Mouse (Mus musculus) heart, postnatal 0 days (tissue): Measurements from ENCODE around the gene Cpa1. TPM values are rescaled to one million over a fixed set of nuclear protein-coding genes. Genes with fewer than 3 reads are reported as not detected.

ENCODE experiments used
- ATAC-seq: fragments of 200-750 bp; cut with Nextera tagmentation; 2 replicates; pipeline ENCODE4 v1.8.0; 2017; ENCODE audit warnings: low read depth, moderate number of reproducible peaks, moderate library complexity; ENCODE audit not compliant: insufficient read depth
- DNase-seq: peaks from one replicate; pipeline ENCODE4 v3.0.0-alpha.2; 2016; ENCODE audit warnings: low spot score
- H3K27ac ChIP-seq: fragments of 300-500 bp; sonication (generic); 2 replicates; pipeline ENCODE4 v1.5.1; 2014; ENCODE audit warnings: low read depth, mild to moderate bottlenecking
- H3K27me3 ChIP-seq: fragments of 300-500 bp; sonication (generic); 2 replicates; pipeline ENCODE4 v1.6.1; 2014; ENCODE audit warnings: low read length, mixed read lengths; ENCODE audit not compliant: control insufficient read depth, insufficient read depth
- H3K36me3 ChIP-seq: fragments of 300-500 bp; sonication (generic); replicated peaks from 2 replicates; pipeline ENCODE4 v1.6.1; 2014; ENCODE audit warnings: low read length, mixed read lengths; ENCODE audit not compliant: control insufficient read depth, insufficient read depth
- H3K4me1 ChIP-seq: fragments of 300-500 bp; sonication (generic); 2 replicates; pipeline ENCODE4 v1.6.1; 2014; ENCODE audit warnings: antibody characterized with exemption; ENCODE audit not compliant: control insufficient read depth, insufficient read depth
- H3K4me2 ChIP-seq: fragments of 300-500 bp; sonication (generic); 2 replicates; pipeline ENCODE4 v1.6.1; 2014; ENCODE audit warnings: low read depth, mild to moderate bottlenecking, low read length, moderate library complexity
- H3K4me3 ChIP-seq: fragments of 300-500 bp; sonication (generic); 2 replicates; pipeline ENCODE4 v1.5.1; 2014; ENCODE audit warnings: low read depth, low read length
- H3K9ac ChIP-seq: fragments of 300-500 bp; sonication (generic); replicated peaks from 2 replicates; pipeline ENCODE4 v1.6.1; 2014; ENCODE audit warnings: low read depth, low read length, mixed read lengths
- H3K9me3 ChIP-seq: fragments of 300-500 bp; sonication (generic); replicated peaks from 2 replicates; pipeline ENCODE4 v1.6.1; 2016; ENCODE audit warnings: low read length; ENCODE audit not compliant: control insufficient read depth
- CTCF ChIP-seq: IDR thresholded peaks from 2 replicates; pipeline ENCODE4 v1.5.1; 2016; ENCODE audit warnings: antibody characterized with exemption, control low read depth, low read depth
- EP300 ChIP-seq: IDR thresholded peaks from 2 replicates; pipeline ENCODE4 v1.6.1; 2016; ENCODE audit warnings: antibody characterized with exemption, low read depth
- WGBS: fragments of 180-500 bp; shearing (Covaris S2); extraction: QIAGEN DNeasy Blood & Tissue Kit; methylation state at CpG from one replicate; pipeline ENCODE4 v1.1.7; 2014; 5-methylcytosine and 5-hydroxymethylcytosine counted together
- polyA plus RNA-seq: library from polyadenylated mRNA; unstranded; fragments of >200 nt; fragmentation: Nextera tagmentation; extraction: Ambion mirVana; gene quantifications from 2 replicates; pipeline ENCODE4 v1.2.1, GENCODE M21; 2015
- total RNA-seq: library from RNA; depleted of rRNA; stranded (reverse); fragments of >200 nt; gene quantifications from 2 replicates; pipeline ENCODE4 v1.2.3, GENCODE M21; 2014; ENCODE audit warnings: low replicate concordance

The Cpa1 gene
- total and polyA plus RNA-seq, 2 experiments from 2014 or later = 4.4 to 11.5 TPM

DNA sequence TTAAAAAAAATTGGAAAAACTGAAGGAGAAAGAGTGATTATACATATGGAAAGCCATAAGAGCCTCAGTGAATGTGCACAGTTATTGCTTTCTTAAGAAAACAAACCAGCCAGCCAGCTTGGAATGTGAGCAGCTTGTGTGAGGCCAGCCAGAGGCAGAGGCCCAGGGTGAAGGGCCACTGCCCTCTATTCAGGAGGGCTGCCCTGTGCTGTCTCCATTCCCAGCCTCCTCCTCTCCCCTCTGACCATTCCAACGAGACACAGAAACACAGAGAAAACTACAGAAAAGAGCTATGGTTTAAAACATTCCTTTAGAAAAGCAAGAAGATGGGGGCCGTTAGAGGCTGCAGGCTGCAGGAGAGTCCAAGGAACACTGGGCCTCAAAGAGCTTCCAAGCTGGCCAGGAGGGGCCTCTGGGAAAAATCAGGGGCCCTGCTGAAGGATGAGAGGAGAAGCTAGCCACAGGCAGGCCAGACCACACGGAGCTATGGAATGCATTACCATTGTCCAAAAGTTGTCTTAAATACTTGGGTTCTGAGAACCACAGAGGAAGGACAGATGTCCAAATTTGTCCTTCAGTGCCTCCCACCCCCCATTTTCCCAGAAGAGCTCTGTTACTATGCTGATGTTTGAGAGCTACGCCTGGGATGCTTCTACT lies 2.7 kb upstream of the Cpa1 start:
- WGBS = 49% methylated on average over 4 of the region's 4 CpGs
- TF ChIP-seq CTCF (no peak), EP300 (no peak)
- Histone ChIP-seq H3K4me3 (no peak overlapping the region), H3K27me3 (no peaks in the 10 kb centered on the region), H3K36me3 (no peaks in the 10 kb centered on the region), H3K9ac (no peak overlapping the region), H3K4me2 (no peak overlapping the region), H3K9me3 (no peaks in the 10 kb centered on the region), H3K4me1 (0 out of 2 replicates have a peak, but pooled peaks cover 10% of the 10 kb centered on the region), H3K27ac (peak overlapping the region; percentile 1)
- no peak for DNase-seq
- ATAC-seq = no peak

DNA sequence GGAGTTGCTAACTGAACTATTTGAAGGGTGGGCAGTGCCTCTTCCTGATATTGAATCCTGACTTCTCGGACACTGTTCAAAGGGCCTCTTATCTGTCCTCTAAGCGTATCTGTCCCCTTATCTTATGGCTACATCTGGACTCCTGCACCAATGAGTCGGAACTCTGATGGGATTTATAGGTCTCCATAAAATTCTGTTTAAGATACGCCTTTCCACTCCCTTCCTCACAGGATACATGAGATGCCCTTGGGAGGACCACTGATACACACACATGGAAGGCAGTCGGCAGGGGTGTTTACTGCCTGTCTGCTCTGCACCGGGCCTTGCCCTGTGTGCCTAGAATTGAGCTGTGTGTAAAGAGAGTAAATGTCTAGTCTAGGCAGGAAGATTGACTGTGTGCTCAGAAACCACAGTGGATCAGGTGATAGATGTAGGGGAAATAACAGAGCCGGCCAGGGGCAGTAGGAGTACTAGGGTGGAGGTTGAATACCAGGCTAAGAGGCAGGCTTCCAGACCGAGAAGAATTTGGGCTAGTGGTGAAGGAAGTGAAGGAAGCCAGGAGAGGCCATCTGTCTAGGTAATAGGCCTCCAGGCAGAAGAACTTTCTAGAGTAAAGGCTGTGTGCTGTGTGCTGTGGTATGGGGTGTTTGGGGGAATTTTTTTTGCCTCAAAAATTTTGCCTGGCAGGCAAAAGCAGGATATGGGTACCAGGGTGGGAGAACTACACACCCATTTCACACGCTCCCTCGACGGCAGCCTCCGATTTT lies 4.9 kb downstream of the Cpa1 start:
- H3K4me2 ChIP-seq = no peak overlapping the region
- DNase-seq = no peak

DNA sequence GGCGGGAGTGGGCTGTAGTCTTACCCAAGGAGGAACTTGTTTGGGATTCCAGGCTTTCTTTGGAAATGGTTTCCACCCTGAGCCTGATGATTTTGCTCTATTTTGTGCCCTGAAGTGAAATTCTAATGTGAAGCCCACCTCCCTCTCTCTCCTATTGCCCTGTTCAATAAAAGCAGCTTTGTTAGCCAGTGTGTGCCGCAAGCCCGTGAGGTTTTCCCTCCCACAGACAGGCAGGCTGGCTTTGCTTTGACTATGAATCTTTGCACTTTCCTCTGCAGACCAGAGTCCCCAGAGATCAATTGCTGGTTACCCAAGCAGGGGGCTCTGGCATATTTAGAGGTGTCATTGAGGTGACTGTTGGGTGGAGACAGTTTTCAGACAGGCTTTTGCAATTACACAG lies 5.4 kb downstream of the Cpa1 start:
- TF ChIP-seq EP300 (no peak), CTCF (no peak)
- H3K4me3 ChIP-seq = no peak overlapping the region
- DNase-seq (no peak), ATAC-seq (no peak)
- no peak overlapping the region for H3K27ac ChIP-seq
- no peak overlapping the region for H3K9ac ChIP-seq
- H3K4me2 ChIP-seq = no peak overlapping the region
- no peaks in the 10 kb centered on the region for H3K36me3 ChIP-seq
- H3K4me1 ChIP-seq = peaks cover 6% of the 10 kb centered on the region
- 94% methylated on average over 3 of the region's 3 CpGs for WGBS
- no peaks in the 10 kb centered on the region for H3K27me3 ChIP-seq
- H3K9me3 ChIP-seq = no peaks in the 10 kb centered on the region

More for the DNA sequence above, 4.9 kb downstream of the Cpa1 start:
- H3K36me3 ChIP-seq = no peaks in the 10 kb centered on the region
- H3K4me3 ChIP-seq = no peak overlapping the region
- TF ChIP-seq EP300 = no peak
- TF ChIP-seq CTCF = no peak
- no peak overlapping the region for H3K9ac ChIP-seq
- H3K27me3 ChIP-seq = no peaks in the 10 kb centered on the region
- peaks cover under 1% of the 10 kb centered on the region; the same call in 1 of the 2 replicates for H3K4me1 ChIP-seq
- ATAC-seq = no peak
- H3K9me3 ChIP-seq = no peaks in the 10 kb centered on the region
- WGBS = 61% methylated on average over 12 of the region's 12 CpGs
- H3K27ac ChIP-seq = no peak overlapping the region

DNA sequence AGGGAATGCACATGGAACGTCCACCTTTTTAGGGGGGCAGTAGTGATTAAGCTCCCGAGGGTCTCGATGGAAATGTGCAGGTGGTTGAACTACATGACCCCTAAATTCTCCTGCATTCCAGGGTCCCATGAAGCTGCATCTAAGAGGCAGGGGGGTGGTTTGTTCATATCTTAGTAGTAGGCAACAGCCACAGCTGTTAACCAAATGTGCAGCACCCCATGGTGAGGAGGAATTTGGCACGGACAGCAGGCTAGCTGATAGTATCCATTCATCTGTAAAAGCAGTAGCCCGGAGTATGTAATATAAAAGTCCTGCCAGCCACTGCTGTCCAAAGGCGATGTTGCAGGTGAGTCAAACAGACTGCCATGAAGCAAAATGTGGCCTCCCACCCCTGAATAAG lies 6.4 kb downstream of the Cpa1 start:
- Histone ChIP-seq H3K27ac (no peak overlapping the region), H3K9ac (no peak overlapping the region), H3K9me3 (no peaks in the 10 kb centered on the region), H3K4me1 (peaks cover 10% of the 10 kb centered on the region), H3K27me3 (no peaks in the 10 kb centered on the region), H3K36me3 (no peaks in the 10 kb centered on the region), H3K4me3 (no peak overlapping the region), H3K4me2 (no peak overlapping the region)
- no peak for DNase-seq
- TF ChIP-seq EP300 (no peak), CTCF (no peak)
- 78% methylated on average over 6 of the region's 6 CpGs for WGBS
- no peak for ATAC-seq

DNA sequence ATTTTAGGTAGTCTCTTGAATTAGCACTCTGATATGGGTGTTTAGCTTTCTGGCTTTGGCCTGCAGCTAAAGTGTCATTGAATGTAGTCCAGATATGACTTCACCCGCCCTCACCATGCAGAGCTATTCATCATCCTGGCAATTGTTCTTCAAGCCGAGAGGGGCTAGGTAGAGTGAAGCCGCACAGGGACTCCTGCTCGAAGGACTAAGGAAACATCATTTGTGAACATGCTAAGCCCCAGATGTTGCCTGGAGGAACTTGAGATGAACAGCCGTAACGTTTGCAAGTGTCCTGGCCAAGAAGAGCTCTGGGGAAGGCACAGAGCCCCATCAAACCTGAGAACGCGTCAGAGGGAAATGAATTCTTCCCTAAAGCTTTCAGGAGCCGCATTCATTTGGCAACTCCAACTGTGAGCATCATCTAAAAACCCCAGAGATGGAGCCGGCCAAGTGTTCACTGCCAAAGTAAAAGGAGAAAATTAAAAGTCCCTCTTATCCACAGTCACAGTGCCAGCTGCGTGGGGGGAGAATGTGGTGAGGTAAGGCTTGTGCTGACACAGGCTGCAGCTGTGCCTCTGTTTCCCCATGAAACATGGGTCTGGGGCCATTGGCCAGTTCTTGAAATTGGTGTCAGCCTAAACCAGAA lies 10.8 kb downstream of the Cpa1 start:
- Histone ChIP-seq H3K27me3 (no peaks in the 10 kb centered on the region), H3K9ac (no peak overlapping the region), H3K4me3 (no peak overlapping the region), H3K4me1 (peaks cover 10% of the 10 kb centered on the region), H3K27ac (no peak overlapping the region), H3K9me3 (no peaks in the 10 kb centered on the region), H3K36me3 (no peaks in the 10 kb centered on the region), H3K4me2 (no peak overlapping the region)
- WGBS = 61% methylated on average over 11 of the region's 11 CpGs
- TF ChIP-seq EP300 = no peak
- ATAC-seq = peak; percentile 17; the same call in 1 of the 2 replicates
- no peak for DNase-seq
